Mouse (Mus musculus): ENCODE results near the gene Psmc1.
A peak's percentile ranks its signal among the peaks of the same experiment; 100 is the strongest.

Gene Psmc1

DNA sequence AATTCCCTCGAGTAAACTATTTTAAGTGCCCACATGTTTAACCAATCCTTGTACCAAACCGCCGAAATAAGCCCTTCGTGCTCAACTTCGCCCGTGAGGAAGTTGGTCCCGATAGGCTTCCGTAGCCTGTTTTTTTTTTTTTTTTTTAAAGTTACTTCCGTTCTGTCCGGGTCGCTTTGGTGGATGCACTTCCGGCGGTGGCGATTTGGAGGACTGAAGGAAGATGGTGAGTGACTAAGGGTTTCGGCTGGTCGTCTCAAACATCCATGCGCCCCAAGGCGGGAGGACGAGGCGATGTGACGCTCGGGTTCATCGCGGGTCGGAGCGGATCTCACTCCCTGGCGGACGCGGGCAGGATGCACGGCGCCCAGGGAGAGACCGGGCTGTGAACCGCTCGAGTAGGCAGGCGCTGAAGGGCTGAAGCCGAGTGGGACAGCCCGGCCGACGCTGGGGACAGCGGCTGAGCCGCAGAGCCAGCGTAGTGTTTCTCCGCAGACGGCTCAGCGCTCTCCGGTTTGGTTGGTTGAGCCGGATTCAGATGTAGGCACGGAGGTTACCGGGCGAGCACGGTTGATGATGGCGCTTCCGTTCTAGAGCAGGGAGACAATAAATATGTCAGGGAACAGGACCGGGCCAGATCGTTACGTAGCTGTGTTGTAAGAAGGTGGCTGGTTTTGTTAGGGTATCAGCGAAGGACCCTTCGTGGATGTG lies at the start of gene Psmc1:
TSS of gene Psmc1 (plus strand) at position 169 of the 711 bp plus-strand sequence.
- DNase-seq (ENCODE audit: low spot score), result peak; percentile 69

GRCm38 (mm10) chr12:100061071-100061470 lies 48.9 kb upstream of the Psmc1 start:
- DNase-seq (ENCODE audit: low spot score), result no peak

- no peak for DNase-seq (ENCODE audit: low spot score)
These were observed 48.1 kb upstream of the Psmc1 start for GRCm38 (mm10) chr12:100061826-100062225.

- no peak for DNase-seq (ENCODE audit: low spot score)
These were observed 47.4 kb upstream of the Psmc1 start for GRCm38 (mm10) chr12:100062584-100062983.

GRCm38 (mm10) chr12:100065109-100065508 lies 44.8 kb upstream of the Psmc1 start:
- DNase-seq (ENCODE audit: low spot score), result peak; percentile 40

- no peak for DNase-seq (ENCODE audit: low spot score)
These were observed 42.5 kb upstream of the Psmc1 start for GRCm38 (mm10) chr12:100067477-100067876.

- peak; percentile 60 for DNase-seq (ENCODE audit: low spot score)
These were observed 36.7 kb upstream of the Psmc1 start for GRCm38 (mm10) chr12:100073201-100073672.

GRCm38 (mm10) chr12:100075715-100076114 lies 34.2 kb upstream of the Psmc1 start:
- DNase-seq (ENCODE audit: low spot score), result no peak

DNA sequence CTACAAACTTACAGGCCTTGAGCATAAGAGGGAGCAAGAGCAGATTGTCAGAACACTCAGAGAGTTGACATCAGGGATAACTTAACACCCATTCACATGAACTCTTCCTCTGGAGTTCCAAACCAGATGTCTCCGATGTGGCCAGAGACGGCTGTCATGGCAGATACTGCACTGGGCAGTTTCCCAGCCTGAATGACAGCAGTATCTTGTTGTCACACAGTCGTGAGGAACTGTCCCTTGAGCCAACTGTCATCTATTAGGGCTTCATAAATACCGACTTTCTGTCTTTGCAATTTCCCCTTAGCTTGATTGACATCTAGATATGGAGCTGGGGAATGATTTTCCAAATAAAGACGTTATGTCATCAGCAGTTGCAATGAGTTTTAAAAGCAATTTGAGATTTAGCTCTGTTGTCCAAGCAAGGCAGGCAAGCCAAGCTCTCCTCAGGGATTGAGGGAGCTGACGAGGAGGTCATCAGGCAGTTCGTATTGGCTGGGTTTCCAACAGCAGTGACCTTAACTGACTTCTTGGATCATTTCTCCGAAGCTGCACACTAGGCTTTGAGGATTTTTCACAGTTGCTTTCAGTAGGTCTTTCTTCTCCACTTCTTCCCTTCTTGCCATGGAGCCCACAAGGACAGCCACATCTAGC lies 30.2 kb upstream of the Psmc1 start:
- DNase-seq (ENCODE audit: low spot score), result no peak

DNA sequence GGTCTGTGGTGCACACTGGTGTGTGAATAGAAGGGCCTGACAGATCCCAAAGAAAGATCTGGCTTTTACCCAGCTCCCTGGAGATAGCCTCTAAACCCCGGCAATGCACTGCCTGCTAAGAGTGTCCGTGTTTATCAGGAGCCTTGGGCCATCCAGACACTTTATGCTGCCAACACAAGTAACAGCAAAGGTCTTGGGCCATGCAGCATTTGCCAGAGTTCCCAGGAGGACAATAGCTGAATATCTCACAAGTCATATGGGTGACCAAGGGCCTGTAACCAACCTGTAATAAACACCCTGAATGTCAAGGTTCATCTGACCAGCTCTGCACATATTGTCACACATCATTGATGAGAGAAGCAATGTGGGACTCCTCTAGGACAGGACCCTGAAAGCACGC lies 21.9 kb upstream of the Psmc1 start:
- no peak for DNase-seq (ENCODE audit: low spot score)

- no peak for DNase-seq (ENCODE audit: low spot score)
These were observed 20.7 kb upstream of the Psmc1 start for GRCm38 (mm10) chr12:100089265-100089664.

DNA sequence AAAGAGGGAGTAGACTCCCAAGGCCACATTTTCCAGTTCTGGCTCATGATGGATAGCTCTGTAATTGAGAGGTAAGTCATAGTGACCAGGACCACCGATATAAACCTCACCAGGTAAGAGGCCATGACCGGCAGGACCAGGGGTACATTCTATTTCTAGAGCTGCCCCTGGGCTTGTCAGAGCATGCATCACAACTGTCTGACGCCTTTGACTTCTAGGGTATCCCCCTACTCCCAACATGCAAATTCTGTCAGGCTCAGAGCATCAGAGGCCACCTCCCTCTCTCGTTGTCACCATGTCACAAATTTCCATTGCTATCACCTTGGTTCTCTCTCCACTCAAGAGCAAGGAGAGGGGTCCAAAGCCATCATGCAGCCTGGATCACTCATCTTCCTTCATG lies 19.2 kb upstream of the Psmc1 start:
- no peak for DNase-seq (ENCODE audit: low spot score)

DNA sequence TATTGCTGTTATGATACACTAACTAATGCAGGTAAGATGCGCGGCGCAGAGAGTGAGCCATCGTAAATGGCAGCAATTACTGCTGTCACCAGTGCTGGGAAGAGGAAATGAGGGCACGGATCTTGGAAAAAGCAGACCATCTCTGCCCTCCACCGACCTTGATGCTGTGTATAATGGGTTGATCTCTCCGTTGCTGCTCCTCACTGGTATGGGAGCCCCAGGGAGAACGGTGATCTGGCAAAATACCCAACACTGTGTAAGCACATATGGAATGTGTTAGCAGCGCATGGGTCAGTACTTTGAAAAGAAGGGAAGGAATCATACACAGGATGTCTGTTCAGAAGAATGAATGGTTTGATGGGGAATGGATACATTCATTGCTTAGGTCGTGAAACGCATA lies 16.9 kb upstream of the Psmc1 start:
- DNase-seq (ENCODE audit: low spot score), result no peak

- DNase-seq (ENCODE audit: low spot score), result no peak
These were observed 9.8 kb upstream of the Psmc1 start for GRCm38 (mm10) chr12:100099971-100100706.

DNA sequence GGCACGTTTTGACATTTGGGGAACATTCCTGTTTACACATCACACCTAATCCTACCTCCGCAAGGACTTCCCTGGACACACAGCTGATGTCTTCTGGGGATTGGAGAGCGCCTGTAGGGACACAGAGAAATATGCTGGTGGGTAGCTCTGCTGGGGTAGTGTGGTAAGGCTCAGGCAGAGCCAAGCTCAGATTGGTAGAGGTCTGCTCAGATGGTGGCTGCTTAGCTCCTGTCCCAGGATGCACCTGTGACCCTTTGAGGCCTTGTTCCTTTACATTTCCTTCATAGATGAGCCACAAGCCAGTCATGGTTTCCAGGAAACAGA lies 9.3 kb upstream of the Psmc1 start:
- DNase-seq (ENCODE audit: low spot score), result no peak

- DNase-seq (ENCODE audit: low spot score), result no peak
These were observed 8.3 kb upstream of the Psmc1 start for GRCm38 (mm10) chr12:100101651-100102050.

- DNase-seq (ENCODE audit: low spot score), result no peak
These were observed 5.4 kb upstream of the Psmc1 start for GRCm38 (mm10) chr12:100104530-100104929.

DNA sequence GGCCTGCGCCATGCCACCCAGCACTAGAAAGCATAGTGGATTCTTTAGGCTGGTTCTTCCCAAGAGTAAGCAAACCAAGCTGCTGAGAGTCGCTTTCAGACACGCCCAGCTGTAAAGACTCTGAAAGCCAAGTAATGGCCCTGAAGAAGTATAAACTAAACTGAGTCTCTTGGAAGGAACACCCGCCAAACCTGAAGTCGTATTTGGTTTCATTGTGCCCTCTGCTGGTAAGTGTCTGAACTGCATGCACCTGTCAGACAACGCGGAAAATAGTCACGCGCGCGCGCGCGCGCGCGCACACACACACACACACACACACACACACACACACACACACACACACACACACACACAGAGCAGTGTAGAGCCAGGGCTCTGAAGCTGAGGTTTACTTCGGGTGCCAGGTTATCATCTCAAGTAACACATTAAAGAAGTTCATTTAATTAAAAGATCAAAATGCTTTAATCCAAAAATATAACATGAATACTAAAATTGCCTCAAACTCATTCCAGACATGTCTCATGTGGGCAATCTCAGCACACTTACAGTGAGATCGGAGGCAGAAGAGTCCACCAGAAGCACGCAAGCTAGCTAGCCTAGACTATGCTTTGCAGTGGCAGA lies 3.6 kb upstream of the Psmc1 start:
- no peak for DNase-seq (ENCODE audit: low spot score)

DNA sequence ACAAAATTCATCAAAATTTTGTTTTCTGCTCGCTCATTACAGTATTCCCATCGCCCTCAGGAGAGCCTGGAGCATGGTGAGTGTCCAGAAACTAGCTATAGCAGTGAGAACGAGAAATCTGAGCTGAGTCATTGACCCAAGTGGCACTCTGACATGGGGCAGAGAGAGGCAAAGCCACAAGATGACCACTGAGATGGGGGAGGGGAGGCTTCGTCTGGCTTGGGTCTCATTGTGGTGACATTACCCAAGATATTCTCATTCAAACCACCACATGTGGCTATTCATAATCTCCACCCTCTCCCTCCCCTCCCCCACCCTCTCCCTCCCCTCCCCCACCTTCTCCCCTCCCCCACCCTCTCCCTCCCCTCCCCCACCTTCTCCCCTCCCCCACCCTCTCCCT lies 2.5 kb upstream of the Psmc1 start:
- no peak for DNase-seq (ENCODE audit: low spot score)

DNA sequence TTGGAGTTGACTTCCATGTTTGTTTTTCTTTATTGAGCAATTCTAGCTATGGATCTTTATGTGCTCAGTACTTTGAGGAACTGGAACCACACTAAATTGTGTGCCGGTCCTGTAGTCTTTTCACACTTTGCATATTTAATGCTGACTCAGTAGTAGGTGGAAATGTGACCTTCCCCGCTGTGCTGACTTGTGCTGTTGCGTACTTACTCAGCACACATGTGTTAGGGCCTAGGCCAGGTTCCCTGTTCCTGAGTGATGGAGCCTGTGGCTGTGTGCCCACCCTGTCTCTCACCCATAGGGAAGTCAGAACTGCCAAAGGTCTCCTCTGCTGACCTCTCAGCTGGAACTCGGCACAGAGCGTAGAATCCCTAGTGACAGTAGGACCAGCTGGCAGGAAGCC lies 6.0 kb downstream of the Psmc1 start:
- no peak for DNase-seq (ENCODE audit: low spot score)

DNA sequence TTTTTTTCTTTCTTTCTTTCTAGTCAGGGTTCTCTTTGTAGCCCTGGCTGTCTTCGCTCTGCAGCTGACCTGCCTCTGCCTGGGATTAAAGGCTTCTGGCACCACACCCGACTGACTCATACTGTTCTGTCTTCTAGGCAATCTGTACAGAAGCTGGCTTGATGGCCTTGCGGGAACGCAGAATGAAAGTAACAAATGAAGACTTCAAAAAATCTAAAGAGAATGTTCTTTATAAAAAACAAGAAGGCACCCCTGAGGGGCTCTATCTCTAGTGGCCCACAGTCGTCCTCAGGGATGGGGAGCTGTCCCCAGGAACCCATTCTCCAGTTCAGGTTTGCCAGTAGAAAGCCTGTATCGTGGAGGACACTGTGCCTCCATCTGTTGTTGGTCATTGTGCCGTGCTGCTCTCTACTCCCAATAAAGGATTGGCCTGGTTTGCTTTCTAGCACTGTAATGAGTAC lies 13.0 kb downstream of the Psmc1 start:
- no peak for DNase-seq (ENCODE audit: low spot score)

GRCm38 (mm10) chr12:100123476-100123875 lies 13.5 kb downstream of the Psmc1 start:
- DNase-seq (ENCODE audit: low spot score), result peak; percentile 71
